Mouse (Mus musculus) megakaryocyte, adult 5-6 weeks (primary cell): ENCODE measurements around the gene Sdsl. TPM values are rescaled to one million over a fixed set of nuclear protein-coding genes. Genes with fewer than 3 reads are reported as not detected.
A peak's percentile ranks its signal among the peaks of the same experiment; 100 is the strongest.

Experiments
- ATAC-seq: 2 replicates; pipeline ENCODE4 v1.8.0; 2016; ENCODE audit warnings: mild to moderate bottlenecking, inconsistent platforms; ENCODE audit not compliant: poor library complexity, severe bottlenecking
- total RNA-seq, 2 experiments: library from RNA; stranded (forward) in 1 of 2; stranded (reverse) in 1 of 2; fragments of 153-499, 151-499 nt in 1 of 2; fragments of 221-1000, 200-1000 nt in 1 of 2; gene quantifications; 2 replicates each; pipeline versions ENCODE4 v1.2.3 to v1.2.4; 2015 to 2017

The Sdsl gene
- total RNA-seq, 2 experiments from 2014 or later: 0.49 to 0.55 TPM

GRCm38 (mm10) chr5:120495064-120495702 lies 22.6 kb upstream of the Sdsl start:
- ATAC-seq: no peak

GRCm38 (mm10) chr5:120493873-120494395 lies 21.3 kb upstream of the Sdsl start:
- no peak for ATAC-seq

- ATAC-seq: no peak
These were observed 20.8 kb upstream of the Sdsl start for GRCm38 (mm10) chr5:120493440-120493839.

GRCm38 (mm10) chr5:120492437-120492836 lies 19.8 kb upstream of the Sdsl start:
- no peak for ATAC-seq

GRCm38 (mm10) chr5:120490679-120491192 lies 18.1 kb upstream of the Sdsl start:
- ATAC-seq: no peak

GRCm38 (mm10) chr5:120487844-120488243 lies 15.2 kb upstream of the Sdsl start:
- ATAC-seq: no peak

- no peak for ATAC-seq
These were observed 10.8 kb upstream of the Sdsl start for GRCm38 (mm10) chr5:120483399-120483798.

- ATAC-seq: no peak
These were observed 8.6 kb upstream of the Sdsl start for GRCm38 (mm10) chr5:120481205-120481604.

- ATAC-seq: no peak
These were observed 6.9 kb upstream of the Sdsl start for GRCm38 (mm10) chr5:120479538-120479937.

- ATAC-seq: no peak
These were observed 5.4 kb upstream of the Sdsl start for GRCm38 (mm10) chr5:120477993-120478392.

- ATAC-seq: no peak
These were observed 3.7 kb upstream of the Sdsl start, which contains the start of gene Sds for GRCm38 (mm10) chr5:120476296-120476695. Sds (plus strand) TSS chr5:120476526.

- no peak for ATAC-seq
These were observed 3.3 kb upstream of the Sdsl start for GRCm38 (mm10) chr5:120475861-120476260.

- ATAC-seq: no peak
These were observed 751 bp upstream of the Sdsl start for GRCm38 (mm10) chr5:120473361-120473760.

GRCm38 (mm10) chr5:120471538-120471937 lies 1.1 kb downstream of the Sdsl start:
- no peak for ATAC-seq

- ATAC-seq: no peak
These were observed 3.8 kb downstream of the Sdsl start for GRCm38 (mm10) chr5:120468830-120469229.

- ATAC-seq: no peak
These were observed 4.3 kb downstream of the Sdsl start for GRCm38 (mm10) chr5:120468336-120468735.

- ATAC-seq: no peak
These were observed 5.6 kb downstream of the Sdsl start for GRCm38 (mm10) chr5:120467026-120467425.

GRCm38 (mm10) chr5:120465860-120466259 lies 6.8 kb downstream of the Sdsl start:
- ATAC-seq: peak; percentile 51

- ATAC-seq: peak; percentile 33; the same call in 1 of the 2 replicates
These were observed 7.5 kb downstream of the Sdsl start for GRCm38 (mm10) chr5:120465062-120465461.

- no peak for ATAC-seq
These were observed 8.3 kb downstream of the Sdsl start for GRCm38 (mm10) chr5:120464321-120464720.

GRCm38 (mm10) chr5:120461902-120462301 lies 10.7 kb downstream of the Sdsl start:
- no peak for ATAC-seq

- ATAC-seq: no peak
These were observed 13.5 kb downstream of the Sdsl start for GRCm38 (mm10) chr5:120459133-120459532.
